Mouse (Mus musculus) liver, embryonic 11.5 days (tissue): Measurements from ENCODE around the gene Jagn1. TPM values are rescaled to one million over a fixed set of nuclear protein-coding genes. Genes with fewer than 3 reads are reported as not detected.

Source experiments
- ATAC-seq: fragments of 200-750 bp; cut with Nextera tagmentation; replicated peaks from 2 replicates; pipeline ENCODE4 v1.8.0; 2017; ENCODE audit warnings: moderate number of reproducible peaks, mild to moderate bottlenecking, moderate TSS enrichment, moderate library complexity; ENCODE audit not compliant: low FRiP score
- DNase-seq: peaks from one replicate; pipeline ENCODE4 v3.0.0-alpha.2; 2017; ENCODE audit warnings: low spot score
- H3K27ac ChIP-seq: fragments of 300-500 bp; sonication (generic); 2 replicates; pipeline ENCODE4 v1.5.1; 2014; ENCODE audit warnings: mild to moderate bottlenecking, low read depth, low read length, control low read depth
- H3K27me3 ChIP-seq: fragments of 300-500 bp; sonication (generic); replicated peaks from 2 replicates; pipeline ENCODE4 v1.6.1; 2014; ENCODE audit warnings: low read length, mixed read lengths; ENCODE audit not compliant: control insufficient read depth, insufficient read depth
- H3K36me3 ChIP-seq: fragments of 300-500 bp; sonication (generic); 2 replicates; pipeline ENCODE4 v1.6.1; 2014; ENCODE audit warnings: mild to moderate bottlenecking, low read length, moderate library complexity, mixed read lengths; ENCODE audit not compliant: control insufficient read depth, insufficient read depth
- H3K4me1 ChIP-seq: fragments of 300-500 bp; sonication (generic); replicated peaks from 2 replicates; pipeline ENCODE4 v1.6.1; 2014; ENCODE audit warnings: low read length, mixed read lengths; ENCODE audit not compliant: control insufficient read depth, insufficient read depth
- H3K4me2 ChIP-seq: fragments of 300-500 bp; sonication (generic); 2 replicates; pipeline ENCODE4 v1.6.1; 2014; ENCODE audit warnings: mild to moderate bottlenecking, control low read depth, moderate library complexity
- H3K4me3 ChIP-seq: fragments of 300-500 bp; sonication (generic); 2 replicates; pipeline ENCODE4 v1.5.1; 2014; ENCODE audit warnings: low read depth, low read length, control low read depth
- H3K9ac ChIP-seq: fragments of 300-500 bp; sonication (generic); 2 replicates; pipeline ENCODE4 v1.6.1; 2014; ENCODE audit warnings: low read depth, low read length, control low read depth
- H3K9me3 ChIP-seq: fragments of 300-500 bp; sonication (generic); 2 replicates; pipeline ENCODE4 v1.6.1; 2016; ENCODE audit warnings: low read length, inconsistent platforms, mixed read lengths; ENCODE audit not compliant: control insufficient read depth
- WGBS: fragments of 180-500 bp; shearing (Covaris S2); extraction: QIAGEN DNeasy Blood & Tissue Kit; methylation state at CpG from one replicate; pipeline ENCODE4 v1.1.7; 2014; 5-methylcytosine and 5-hydroxymethylcytosine counted together
- polyA plus RNA-seq: library from polyadenylated mRNA; unstranded; fragments of >200 nt; fragmentation: Nextera tagmentation; extraction: Ambion mirVana; gene quantifications from 2 replicates; pipeline ENCODE4 v1.2.1, GENCODE M21; 2014

The Jagn1 gene
- polyA plus RNA-seq, 1 experiment from 2014 or later: 72.1 TPM

DNA sequence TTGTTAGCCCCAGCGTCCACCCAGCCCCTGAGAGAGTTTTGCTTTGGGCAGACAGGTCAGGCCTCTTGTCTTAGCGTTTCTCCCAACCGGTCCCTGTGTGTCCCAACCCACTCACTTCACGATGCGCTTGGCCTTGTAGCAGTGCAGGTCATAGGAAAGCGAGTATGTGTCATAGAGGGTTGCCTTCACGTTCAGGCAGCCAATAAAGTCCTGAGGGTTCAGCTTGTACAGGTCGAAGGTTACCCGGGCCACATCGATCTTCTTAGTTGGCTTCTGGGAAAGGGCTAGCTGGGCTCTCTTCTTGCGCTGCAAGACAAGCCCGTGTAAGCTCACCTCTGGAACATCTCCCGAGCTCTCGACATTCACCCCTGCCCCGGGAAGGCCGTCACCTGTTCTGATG lies 14.4 kb upstream of the Jagn1 start:
- DNase-seq: no peak
- Histone ChIP-seq H3K27ac (no peak overlapping the region), H3K4me3 (no peak overlapping the region), H3K36me3 (no peaks in the 10 kb centered on the region), H3K9ac (no peak overlapping the region), H3K4me1 (no peaks in the 10 kb centered on the region), H3K4me2 (no peak overlapping the region), H3K27me3 (no peaks in the 10 kb centered on the region), H3K9me3 (no peaks in the 10 kb centered on the region)
- no peak for ATAC-seq
- 85% methylated on average over 16 of the region's 16 CpGs for WGBS

- WGBS: 58% methylated on average over 3 of the region's 3 CpGs
- H3K27ac ChIP-seq: no peak overlapping the region
- DNase-seq (no peak), ATAC-seq (no peak)
- no peaks in the 10 kb centered on the region for H3K27me3 ChIP-seq
- no peaks in the 10 kb centered on the region for H3K4me1 ChIP-seq
- H3K36me3 ChIP-seq: no peaks in the 10 kb centered on the region
- H3K9ac ChIP-seq: no peak overlapping the region
- no peaks in the 10 kb centered on the region for H3K9me3 ChIP-seq
- H3K4me2 ChIP-seq: no peak overlapping the region
- no peak overlapping the region for H3K4me3 ChIP-seq
Measured at GRCm38 (mm10) chr6:113429965-113430364, 12.4 kb upstream of the Jagn1 start.

DNA sequence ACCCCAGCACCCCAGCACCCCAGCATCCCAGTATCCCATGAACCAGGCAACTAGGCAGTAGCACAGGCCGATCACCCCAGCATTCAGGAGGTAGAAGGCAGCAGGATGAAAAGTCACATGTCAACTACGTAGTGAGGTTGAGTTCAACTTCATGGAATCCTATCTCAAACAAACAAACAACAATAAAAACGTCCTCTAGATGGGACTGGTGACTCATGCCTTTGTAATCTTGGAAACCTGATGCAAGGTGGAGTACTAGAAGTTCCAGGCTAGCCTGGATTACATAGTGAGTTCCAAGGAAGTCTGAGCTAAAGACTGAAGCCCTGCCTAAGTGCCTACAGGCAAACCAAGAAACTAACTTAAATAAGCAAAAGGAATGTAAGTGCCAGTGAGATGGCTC lies 11.5 kb upstream of the Jagn1 start:
- DNase-seq: no peak
- WGBS: 61% methylated on average over 3 of the region's 3 CpGs
- Histone ChIP-seq H3K9ac (no peak overlapping the region), H3K4me3 (no peak overlapping the region), H3K4me1 (no peaks in the 10 kb centered on the region), H3K27ac (no peak overlapping the region), H3K9me3 (no peaks in the 10 kb centered on the region), H3K36me3 (no peaks in the 10 kb centered on the region), H3K27me3 (no peaks in the 10 kb centered on the region), H3K4me2 (no peak overlapping the region)
- no peak for ATAC-seq

DNA sequence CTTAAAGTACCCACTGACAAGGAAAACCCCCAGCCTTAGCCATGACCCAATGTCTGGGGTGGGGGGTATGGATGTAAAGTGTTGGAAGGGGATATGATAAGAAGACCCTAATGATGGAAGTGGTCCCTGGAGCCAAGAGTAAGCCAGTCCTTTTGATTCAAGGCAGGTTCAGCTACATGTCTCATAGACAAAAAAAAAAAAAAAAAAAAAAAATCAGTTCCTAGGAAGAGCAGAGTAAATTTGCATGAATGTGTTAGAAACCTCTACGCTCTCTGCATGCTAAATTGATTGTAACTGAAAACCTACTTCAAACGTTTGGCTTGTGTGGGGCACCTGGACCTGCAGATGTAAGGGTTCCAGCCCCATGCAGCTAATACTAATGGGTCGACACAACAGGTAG lies 10.6 kb upstream of the Jagn1 start:
- H3K27ac ChIP-seq: no peak overlapping the region
- no peak for DNase-seq
- H3K9me3 ChIP-seq: no peaks in the 10 kb centered on the region
- 57% methylated on average over 3 of the region's 3 CpGs for WGBS
- H3K27me3 ChIP-seq: no peaks in the 10 kb centered on the region
- H3K4me3 ChIP-seq: no peak overlapping the region
- no peaks in the 10 kb centered on the region for H3K4me1 ChIP-seq
- ATAC-seq: no peak
- no peaks in the 10 kb centered on the region for H3K36me3 ChIP-seq
- H3K4me2 ChIP-seq: no peak overlapping the region
- H3K9ac ChIP-seq: no peak overlapping the region

DNA sequence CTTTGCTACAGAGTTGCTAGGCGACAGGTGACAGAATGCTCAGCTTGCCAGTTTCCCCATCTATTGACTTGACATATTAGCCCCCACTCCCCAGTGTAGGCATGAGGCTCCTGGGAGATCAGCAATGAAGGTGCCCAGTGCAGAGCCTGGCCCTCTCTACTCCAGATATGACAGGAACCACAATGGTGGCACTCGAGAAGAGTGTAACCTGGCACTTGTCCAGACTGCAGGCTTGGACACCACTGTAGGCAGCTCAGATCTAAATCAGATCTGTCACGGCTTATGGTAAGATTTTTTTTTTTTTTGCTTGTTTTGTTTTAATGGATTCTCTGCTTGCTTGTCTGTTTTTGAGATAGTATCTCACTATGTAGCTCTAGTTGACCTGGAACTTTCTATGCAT lies 8.7 kb upstream of the Jagn1 start:
- no peak for DNase-seq
- WGBS: 77% methylated on average over 3 of the region's 3 CpGs
- Histone ChIP-seq H3K4me3 (no peak overlapping the region), H3K27me3 (no peaks in the 10 kb centered on the region), H3K27ac (no peak overlapping the region), H3K36me3 (no peaks in the 10 kb centered on the region), H3K4me1 (no peaks in the 10 kb centered on the region), H3K9me3 (no peaks in the 10 kb centered on the region), H3K4me2 (no peak overlapping the region), H3K9ac (no peak overlapping the region)
- ATAC-seq: no peak

GRCm38 (mm10) chr6:113434691-113435090 lies 7.7 kb upstream of the Jagn1 start:
- 60% methylated on average over 7 of the region's 7 CpGs for WGBS
- no peak for ATAC-seq
- no peak overlapping the region for H3K9ac ChIP-seq

GRCm38 (mm10) chr6:113435664-113436205 lies 6.6 kb upstream of the Jagn1 start, which contains the start of gene Cidec:
Cidec (minus strand) TSS chr6:113435760.
- ATAC-seq: no peak
- 68% methylated on average over 9 of the region's 9 CpGs for WGBS
- H3K4me3 ChIP-seq: no peak within 1 kb of the TSS

More at GRCm38 (mm10) chr6:113434691-113435090, 7.7 kb upstream of the Jagn1 start:
- H3K4me3 ChIP-seq: no peak overlapping the region
- no peaks in the 10 kb centered on the region for H3K36me3 ChIP-seq
- no peaks in the 10 kb centered on the region for H3K9me3 ChIP-seq
- H3K27me3 ChIP-seq: no peaks in the 10 kb centered on the region
- no peak for DNase-seq
- H3K27ac ChIP-seq: no peak overlapping the region
- H3K4me2 ChIP-seq: no peak overlapping the region
- no peaks in the 10 kb centered on the region for H3K4me1 ChIP-seq

DNA sequence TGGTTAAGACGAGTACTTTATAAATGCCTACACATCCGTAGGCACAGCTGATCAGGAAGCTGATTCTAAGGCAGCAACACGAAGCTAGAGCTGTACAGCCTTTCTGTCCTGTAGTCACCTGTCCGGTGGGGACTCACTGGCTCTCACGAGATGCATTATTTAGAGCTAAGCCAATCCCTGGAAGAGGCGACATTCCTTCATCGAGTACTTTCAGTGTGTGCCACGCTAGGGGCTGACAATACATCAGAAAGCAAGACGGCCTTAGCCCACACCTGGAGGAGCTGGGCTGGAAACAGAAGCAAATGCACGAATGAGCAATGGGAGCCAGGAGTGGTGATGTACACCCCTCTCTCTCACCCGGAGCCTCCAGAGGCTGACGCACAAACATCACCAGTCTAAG lies 5.2 kb upstream of the Jagn1 start:
- ATAC-seq (no peak), DNase-seq (no peak)
- H3K36me3 ChIP-seq: no peaks in the 10 kb centered on the region
- no peaks in the 10 kb centered on the region for H3K9me3 ChIP-seq
- no peak overlapping the region for H3K27ac ChIP-seq
- H3K4me3 ChIP-seq: no peak overlapping the region
- no peak overlapping the region for H3K4me2 ChIP-seq
- H3K9ac ChIP-seq: no peak overlapping the region
- peaks cover 3% of the 10 kb centered on the region; the same call in 1 of the 2 replicates for H3K4me1 ChIP-seq
- no peaks in the 10 kb centered on the region for H3K27me3 ChIP-seq
- 69% methylated on average over 12 of the region's 12 CpGs for WGBS

More at GRCm38 (mm10) chr6:113435664-113436205, 6.6 kb upstream of the Jagn1 start, which contains the start of gene Cidec:
- Histone ChIP-seq H3K4me1 (no peaks in the 10 kb centered on the region), H3K9me3 (no peaks in the 10 kb centered on the region), H3K27ac (no peak within 1 kb of the TSS), H3K36me3 (no peaks in the 10 kb centered on the region), H3K4me2 (no peak within 1 kb of the TSS), H3K27me3 (no peaks in the 10 kb centered on the region), H3K9ac (no peak within 1 kb of the TSS)
- DNase-seq: no peak

DNA sequence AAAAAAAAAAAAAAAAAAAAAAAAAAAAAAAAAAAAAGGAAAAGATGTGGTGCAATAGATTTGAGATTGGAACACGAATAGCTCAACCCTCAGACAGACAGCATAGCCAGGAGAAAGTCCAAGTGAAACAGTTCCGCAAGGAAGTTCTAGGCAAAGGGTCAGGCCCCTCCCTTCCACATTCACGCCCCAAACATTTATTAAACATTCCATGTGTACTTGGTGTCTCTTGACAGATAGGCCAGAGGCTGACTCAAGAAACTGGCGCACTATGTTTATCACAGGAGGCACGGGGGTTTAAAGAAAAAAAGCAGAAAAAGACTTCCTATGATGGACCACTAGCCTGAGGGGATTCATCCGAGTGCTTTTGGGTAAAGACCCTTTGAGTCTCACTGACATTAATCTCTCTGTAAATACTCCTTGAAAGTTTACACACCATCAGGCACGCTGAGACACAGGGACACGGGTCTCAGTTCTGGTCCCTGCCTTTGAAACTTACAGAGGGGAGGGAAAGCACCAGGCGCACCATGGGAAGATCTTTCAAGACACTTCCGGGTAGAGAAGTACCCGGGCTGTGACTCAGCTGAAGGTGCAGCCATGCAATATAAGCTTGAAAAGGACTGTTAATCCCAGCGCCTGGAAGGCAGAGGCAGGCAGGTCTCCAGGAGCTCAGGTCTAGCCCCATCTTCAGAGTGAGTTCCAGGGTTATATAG lies 3.5 kb upstream of the Jagn1 start:
- 58% methylated on average over 12 of the region's 12 CpGs for WGBS
- Histone ChIP-seq H3K36me3 (no peaks in the 10 kb centered on the region), H3K27me3 (no peaks in the 10 kb centered on the region), H3K9ac (no peak overlapping the region), H3K4me2 (no peak overlapping the region), H3K4me3 (no peak overlapping the region), H3K9me3 (no peaks in the 10 kb centered on the region), H3K4me1 (peaks cover 10% of the 10 kb centered on the region), H3K27ac (no peak overlapping the region)
- ATAC-seq: no peak
- no peak for DNase-seq
